In genomic region chr5:114070858-114071257, GRCm38 (mm10) we compare ENCODE assay signal across 20 mouse cellular contexts. TPM values are rescaled to one million over a fixed set of nuclear protein-coding genes. Genes with fewer than 3 reads are reported as not detected.
DNase-seq lines count a peak whose midpoint lies in the region; ATAC-seq and TF ChIP-seq lines count a peak whose summit lies in the region.
"Had no signal": no experiment of that assay in that cellular context is flagged by ENCODE, and none has a peak within 500 bp of the region (broad histone marks: within the 10 kb centered on the region; RNA-seq: fewer than 3 reads in every experiment).

No protein-coding gene starts in this region.

- no peak overlapping the region for H3K4me3 ChIP-seq in heart, adult 2 months
- no peak overlapping the region for H3K4me3 ChIP-seq in heart, embryonic 11.5 days (ENCODE audit: low read depth, low read length)
- no peak overlapping the region for H3K4me3 ChIP-seq in liver, adult 2 months (ENCODE audit: insufficient read depth, low read depth, low read length)
- H3K4me3 ChIP-seq in CH12.LX (replicated peaks in 1 of 3; ENCODE audit: low read depth in 2 of 3, low read length in 2 of 3, poor library complexity in 1 of 3), result peak overlapping the region in 1 of 3 experiments; percentile 32
- no peak overlapping the region for H3K4me3 ChIP-seq in ES-E14 (ENCODE audit: insufficient read depth in 1 of 2, low read depth in 1 of 2, low read length in 2 of 2, poor library complexity in 1 of 2, severe bottlenecking in 1 of 2)
- H3K4me3 ChIP-seq: embryonic facial prominence, embryonic 15.5 days; heart, embryonic 12.5 days; hindbrain, embryonic 13.5 days; limb, embryonic 10.5 days; liver, embryonic 15.5 days had no signal

- no peak for ATAC-seq in heart, embryonic 11.5 days (replicated peaks; ENCODE audit: insufficient number of reproducible peaks, low FRiP score, low TSS enrichment)
- ATAC-seq: forebrain, embryonic 16.5 days had no signal

- in situ Hi-C loops in CH12.LX (cut with MboI; ENCODE audit: low pct_ligation_motif_present, low pct_unique_long_range_greater_than_20kb, low sequenced_read_pairs), result loop anchor here (5.0 kb wide), 1 partner anchor 36 kb away; no protein-coding TSS in a partner anchor
- in situ Hi-C loops in ES-E14 (cut with MboI; ENCODE audit: low sequenced_read_pairs in 2 of 2, unreplicated experiment in 2 of 2), result no loop called here

- TF ChIP-seq EP300 in heart, adult 2 months (IDR thresholded peaks at IDR 0.05; ENCODE audit: insufficient read depth, low read depth, low read length), result no peak
- no peak for TF ChIP-seq EP300 in CH12.LX (IDR thresholded peaks at IDR 0.05; ENCODE audit: low read length)

- TF ChIP-seq RAD21 in CH12.LX (IDR thresholded peaks at IDR 0.05; ENCODE audit: low read depth, low read length), result no peak; the same call in 1 of the 2 replicates

- whole genome bisulfite sequencing in heart, adult 2 months, result 90% methylated on average over 4 of the region's 4 CpGs
- WGBS in heart, embryonic 11.5 days (ENCODE audit: insufficient replicate concordance), result 85% methylated on average over 4 of the region's 4 CpGs
- WGBS in liver, adult 2 months, result 93% methylated on average over 4 of the region's 4 CpGs

- no peak overlapping the region for H3K9ac ChIP-seq in heart, adult 2 months (ENCODE audit: low read depth, low read length)
- no peak overlapping the region for H3K9ac ChIP-seq in heart, embryonic 11.5 days (ENCODE audit: low read depth, low read length)
- H3K9ac ChIP-seq in liver, adult 2 months (ENCODE audit: low read depth, low read length), result no peak overlapping the region
- H3K9ac ChIP-seq in CH12.LX (ENCODE audit: insufficient read depth, low read depth) (no peak overlapping the region), ES-E14 (ENCODE audit: insufficient read depth, low read depth, low read length, poor library complexity, severe bottlenecking) (no peak overlapping the region)
- H3K9ac ChIP-seq: embryonic facial prominence, embryonic 15.5 days; heart, embryonic 12.5 days; hindbrain, embryonic 13.5 days; liver, embryonic 15.5 days had no signal

- H3K27me3 ChIP-seq in heart, adult 2 months (ENCODE audit: control insufficient read depth, insufficient read depth, low read length), result no peaks in the 10 kb centered on the region
- H3K27me3 ChIP-seq in heart, embryonic 11.5 days (ENCODE audit: control insufficient read depth, insufficient read depth, low read length), result no peaks in the 10 kb centered on the region
- no peaks in the 10 kb centered on the region for H3K27me3 ChIP-seq in liver, adult 2 months (ENCODE audit: control insufficient read depth, insufficient read depth, low read length)
- H3K27me3 ChIP-seq in CH12.LX (replicated peaks), result no peaks in the 10 kb centered on the region
- H3K27me3 ChIP-seq: embryonic facial prominence, embryonic 15.5 days; heart, embryonic 12.5 days; hindbrain, embryonic 13.5 days; liver, embryonic 15.5 days had no signal

- no peaks in the 10 kb centered on the region for H3K79me2 ChIP-seq in heart, adult 2 months (replicated peaks; ENCODE audit: control insufficient read depth, insufficient read depth, low read length)
- H3K79me2 ChIP-seq in liver, adult 2 months (ENCODE audit: control insufficient read depth, insufficient read depth, low read length), result no peaks in the 10 kb centered on the region
- H3K79me2 ChIP-seq in CH12.LX (replicated peaks; ENCODE audit: control insufficient read depth, extremely low read depth, insufficient read depth, poor library complexity, severe bottlenecking), result no peaks in the 10 kb centered on the region

- H3K4me1 ChIP-seq in heart, adult 2 months (ENCODE audit: control insufficient read depth, insufficient read depth, low read length), result no peaks in the 10 kb centered on the region
- no peaks in the 10 kb centered on the region for H3K4me1 ChIP-seq in heart, embryonic 11.5 days (ENCODE audit: control insufficient read depth, insufficient read depth, low read length)
- no peaks in the 10 kb centered on the region for H3K4me1 ChIP-seq in liver, adult 2 months (ENCODE audit: control insufficient read depth, insufficient read depth, low read length)
- H3K4me1 ChIP-seq in CH12.LX (ENCODE audit: control insufficient read depth in 1 of 2, insufficient read depth in 2 of 2), result peaks cover 21 to 63% of the 10 kb centered on the region in 2 experiments
- no peaks in the 10 kb centered on the region for H3K4me1 ChIP-seq in ES-E14 (ENCODE audit: control insufficient read depth in 2 of 2, insufficient read depth in 2 of 2, low read length in 2 of 2, poor library complexity in 1 of 2)
- H3K4me1 ChIP-seq: embryonic facial prominence, embryonic 15.5 days; heart, embryonic 12.5 days; liver, embryonic 15.5 days; megakaryocyte, embryonic 14.5 days had no signal

- TF ChIP-seq POLR2A in heart, adult 2 months (IDR thresholded peaks at IDR 0.05; ENCODE audit: insufficient read depth, low read depth, low read length), result no peak
- no peak for TF ChIP-seq POLR2A in liver, adult 2 months (IDR thresholded peaks at IDR 0.05; ENCODE audit: extremely low read depth, insufficient read depth, low read length)
- TF ChIP-seq POLR2A in CH12.LX (IDR thresholded peaks at IDR 0.05; ENCODE audit: low read depth, low read length), result no peak

- H3K9me3 ChIP-seq in heart, embryonic 11.5 days (replicated peaks; ENCODE audit: control insufficient read depth, low read length), result no peaks in the 10 kb centered on the region
- H3K9me3 ChIP-seq in CH12.LX (replicated peaks; ENCODE audit: low read length) (peaks cover 3% of the 10 kb centered on the region), ES-E14 (ENCODE audit: control insufficient read depth, insufficient read depth, low read depth, low read length) (no peaks in the 10 kb centered on the region)
- H3K9me3 ChIP-seq: embryonic facial prominence, embryonic 15.5 days; hindbrain, embryonic 13.5 days; limb, embryonic 10.5 days; liver, embryonic 15.5 days had no signal

- intact Hi-C loops in heart, adult 2 months (cut with DNase I), result no loop called here

- no peak overlapping the region for H3K27ac ChIP-seq in heart, adult 2 months
- no peak overlapping the region for H3K27ac ChIP-seq in heart, embryonic 11.5 days (ENCODE audit: low read depth, low read length)
- no peak overlapping the region for H3K27ac ChIP-seq in liver, adult 2 months (replicated peaks; ENCODE audit: insufficient read depth, low read depth, low read length)
- H3K27ac ChIP-seq in CH12.LX (ENCODE audit: insufficient read depth, low read depth), result no peak overlapping the region
- no peak overlapping the region for H3K27ac ChIP-seq in ES-E14 (ENCODE audit: insufficient read depth, low read depth, low read length, poor library complexity, severe bottlenecking)
- H3K27ac ChIP-seq: embryonic facial prominence, embryonic 15.5 days; hindbrain, embryonic 13.5 days; limb, embryonic 10.5 days; liver, embryonic 15.5 days had no signal

- DNase-seq in heart, adult 2 months, result no peak
- DNase-seq in liver, adult 2 months (ENCODE audit: extremely low read depth, low read depth, low spot score), result no peak
- DNase-seq in liver (no peak), CH12.LX (ENCODE audit: extremely low read depth) (no peak), ES-E14 (ENCODE audit: low read depth, low spot score) (no peak)
- no peak for DNase-seq in spleen, adult 12 weeks (ENCODE audit: low spot score)
- no peak for DNase-seq in urinary bladder, postnatal 25 days (ENCODE audit: low spot score)
- DNase-seq: adrenal gland, adult 8-10 months; cerebellum, postnatal 10 days; heart, postnatal 14 days; right cerebral cortex, postnatal 25 days; thymus, postnatal 14 days had no signal

- dilution Hi-C loops in CH12.LX (cut with MboI; ENCODE audit: extremely low pct_ligation_motif_present, extremely low pct_unique_long_range_greater_than_20kb, low sequenced_read_pairs), result no loop called here

- no peak overlapping the region for H3K4me2 ChIP-seq in heart, embryonic 11.5 days
- H3K4me2 ChIP-seq in CH12.LX (ENCODE audit: insufficient read depth, low read depth, poor library complexity, severe bottlenecking), result no peak overlapping the region
- H3K4me2 ChIP-seq: embryonic facial prominence, embryonic 15.5 days; heart, embryonic 12.5 days; hindbrain, embryonic 13.5 days; liver, embryonic 15.5 days had no signal

- no peaks in the 10 kb centered on the region for H3K36me3 ChIP-seq in heart, adult 2 months (ENCODE audit: control insufficient read depth, insufficient read depth, low read length)
- H3K36me3 ChIP-seq in heart, embryonic 11.5 days (ENCODE audit: control insufficient read depth, insufficient read depth, low read length), result no peaks in the 10 kb centered on the region
- H3K36me3 ChIP-seq in liver, adult 2 months (ENCODE audit: control insufficient read depth, insufficient read depth, low read length), result no peaks in the 10 kb centered on the region
- H3K36me3 ChIP-seq in CH12.LX (replicated peaks in 1 of 2; ENCODE audit: control insufficient read depth in 1 of 2, insufficient read depth in 1 of 2, low read length in 1 of 2) (no peaks in the 10 kb centered on the region), ES-E14 (ENCODE audit: control insufficient read depth, insufficient read depth, low read length, poor library complexity, severe bottlenecking) (no peaks in the 10 kb centered on the region)
- H3K36me3 ChIP-seq: embryonic facial prominence, embryonic 15.5 days; heart, embryonic 12.5 days; limb, embryonic 10.5 days; liver, embryonic 15.5 days had no signal

- TF ChIP-seq CTCF in heart, adult 2 months (IDR thresholded peaks at IDR 0.05), result peak; percentile 36
- peak; percentile 25; the same call in 1 of the 2 replicates for TF ChIP-seq CTCF in liver, adult 2 months (IDR thresholded peaks at IDR 0.05; ENCODE audit: low read depth, low read length)
- peak; percentile 21 to 32; a peak in 2 of 4 replicates for TF ChIP-seq CTCF in CH12.LX (conservative IDR thresholded peaks at IDR 0.05 in 1 of 2, IDR thresholded peaks at IDR 0.05 in 1 of 2; ENCODE audit: low read depth in 2 of 2, low read length in 2 of 2)

RNA-seq across cellular contexts. Expression of gene Usp30, which starts 5.6 kb away (rescaled TPM):
- 10 to 100 TPM; 10.1 to 11.2 TPM for total RNA-seq in heart, adult 2 months (2021)
- 11.2 and 13.3 TPM in 2 replicates for polyA plus RNA-seq in heart, adult 2 months (2012; rRNA removed)
- polyA plus RNA-seq in heart, embryonic 11.5 days (2014; fragmentation: Nextera tagmentation; extraction: Ambion mirVana), result 6.7 and 8.2 TPM in 2 replicates
- total RNA-seq in liver, adult 2 months (2014; rRNA removed), result 6.6 and 9.2 TPM in 2 replicates
- 14.8 and 16.7 TPM in 2 replicates for polyA plus RNA-seq in liver, adult 2 months (2012; rRNA removed)
- 11.5 and 13.0 TPM in 2 replicates for total RNA-seq in CH12.LX (2012; rRNA removed)
- 13.0 and 15.5 TPM in 2 replicates for total RNA-seq in CH12.LX (2014; rRNA removed)
- polyA plus RNA-seq in CH12.LX (2012; ENCODE audit: insufficient read length, low read depth), result 14.5 and 16.1 TPM in 2 replicates
- total RNA-seq in ES-E14 (2012; rRNA removed), result 15.8 and 21.4 TPM in 2 replicates

RNA-seq across cellular contexts. Expression of gene Svop, which starts 20.5 kb away (rescaled TPM):
- total RNA-seq in heart, adult 2 months (2021), result not detected
- 0.08 and 0.12 TPM in 2 replicates for polyA plus RNA-seq in heart, adult 2 months (2012; rRNA removed)
- 0.24 TPM in 1 of 2 replicates, not detected in the other for polyA plus RNA-seq in heart, embryonic 11.5 days (2014; fragmentation: Nextera tagmentation; extraction: Ambion mirVana)
- total RNA-seq in liver, adult 2 months (2014; rRNA removed), result 0.07 TPM in 1 of 2 replicates, not detected in the other
- not detected in 2 replicates for polyA plus RNA-seq in liver, adult 2 months (2012; rRNA removed)
- total RNA-seq in CH12.LX (2012; rRNA removed) (0.38 and 1.1 TPM in 2 replicates), CH12.LX (2014; rRNA removed) (0.20 and 0.31 TPM in 2 replicates), ES-E14 (2012; rRNA removed) (3.3 and 4.9 TPM in 2 replicates)
- polyA plus RNA-seq in CH12.LX (2012; ENCODE audit: insufficient read length, low read depth), result 0.40 and 0.51 TPM in 2 replicates
- polyA plus RNA-seq: liver, embryonic 15.5 days had no signal

RNA-seq across cellular contexts. Expression of gene Alkbh2, which starts 57.2 kb away (rescaled TPM):
- 1 to 10 TPM; 1.6 to 2.0 TPM for total RNA-seq in heart, adult 2 months (2021)
- 3.0 and 3.1 TPM in 2 replicates for polyA plus RNA-seq in heart, adult 2 months (2012; rRNA removed)
- polyA plus RNA-seq in heart, embryonic 11.5 days (2014; fragmentation: Nextera tagmentation; extraction: Ambion mirVana), result 8.7 and 12.8 TPM in 2 replicates
- 3.1 and 5.1 TPM in 2 replicates for total RNA-seq in liver, adult 2 months (2014; rRNA removed)
- 7.0 and 10.1 TPM in 2 replicates for polyA plus RNA-seq in liver, adult 2 months (2012; rRNA removed)
- total RNA-seq in CH12.LX (2012; rRNA removed) (35.0 and 35.7 TPM in 2 replicates), CH12.LX (2014; rRNA removed) (34.4 TPM in 2 replicates), ES-E14 (2012; rRNA removed) (26.7 and 32.6 TPM in 2 replicates)
- polyA plus RNA-seq in CH12.LX (2012; ENCODE audit: insufficient read length, low read depth), result 39.3 and 41.4 TPM in 2 replicates

RNA-seq across cellular contexts. Expression of gene Ung, which starts 59.3 kb away (rescaled TPM):
- total RNA-seq in heart, adult 2 months (2021), result 10 to 100 TPM; 27.1 to 32.1 TPM
- polyA plus RNA-seq in heart, adult 2 months (2012; rRNA removed), result 24.4 and 28.3 TPM in 2 replicates
- 26.3 and 37.0 TPM in 2 replicates for polyA plus RNA-seq in heart, embryonic 11.5 days (2014; fragmentation: Nextera tagmentation; extraction: Ambion mirVana)
- total RNA-seq in liver, adult 2 months (2014; rRNA removed), result 2.4 and 4.6 TPM in 2 replicates
- 5.0 and 5.3 TPM in 2 replicates for polyA plus RNA-seq in liver, adult 2 months (2012; rRNA removed)
- total RNA-seq in CH12.LX (2012; rRNA removed) (39.1 and 53.4 TPM in 2 replicates), CH12.LX (2014; rRNA removed) (43.5 and 51.9 TPM in 2 replicates), ES-E14 (2012; rRNA removed) (67.9 and 71.6 TPM in 2 replicates)
- 83.3 and 91.9 TPM in 2 replicates for polyA plus RNA-seq in CH12.LX (2012; ENCODE audit: insufficient read length, low read depth)
